In the genomic region with DNA sequence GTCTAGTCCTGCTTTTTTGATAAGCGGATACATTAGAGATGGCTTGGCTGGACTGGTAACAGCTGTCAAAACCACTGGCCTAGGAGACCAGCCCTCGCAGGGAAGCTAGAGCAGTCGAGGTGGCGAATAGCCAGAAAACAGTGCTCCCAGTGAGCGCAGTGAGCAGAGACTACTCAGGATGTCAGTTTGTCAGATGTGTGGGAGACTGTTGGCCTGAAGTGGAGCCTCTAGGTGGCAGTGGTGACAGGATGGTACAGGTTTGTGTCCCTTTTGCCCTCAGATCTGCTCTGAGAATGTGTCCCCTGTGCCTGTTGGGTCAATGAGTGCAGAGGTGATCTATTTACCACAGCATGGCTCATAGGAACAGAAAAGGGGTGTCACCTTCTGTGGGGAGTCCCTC, we compare ENCODE assay signal across 9 mouse cellular contexts. TPM values are rescaled to one million over a fixed set of nuclear protein-coding genes. Genes with fewer than 3 reads are reported as not detected.
DNase-seq lines count a peak whose midpoint lies in the region; ATAC-seq lines count a peak whose summit lies in the region.
"Had no signal": no experiment of that assay in that cellular context is flagged by ENCODE, and none has a peak within 500 bp of the region (broad histone marks: within the 10 kb centered on the region; RNA-seq: fewer than 3 reads in every experiment).

No protein-coding gene starts in this region.

- 77% methylated on average over 5 of the region's 5 CpGs for WGBS in hindbrain, embryonic 13.5 days
- WGBS in hindbrain, embryonic 10.5 days = 78% methylated on average over 5 of the region's 5 CpGs
- WGBS in midbrain, embryonic 13.5 days = 72% methylated on average over 5 of the region's 5 CpGs

- no peaks in the 10 kb centered on the region for H3K36me3 ChIP-seq in hindbrain, embryonic 13.5 days
- H3K36me3 ChIP-seq in hindbrain, embryonic 10.5 days = peaks cover 15% of the 10 kb centered on the region
- H3K36me3 ChIP-seq in midbrain, embryonic 13.5 days = no peaks in the 10 kb centered on the region

- H3K4me1 ChIP-seq in hindbrain, embryonic 13.5 days (replicated peaks) = peaks cover 29% of the 10 kb centered on the region
- H3K4me1 ChIP-seq in hindbrain, embryonic 10.5 days (replicated peaks) = peaks cover 35% of the 10 kb centered on the region
- H3K4me1 ChIP-seq in midbrain, embryonic 13.5 days (replicated peaks) = peaks cover 12% of the 10 kb centered on the region

- H3K9me3 ChIP-seq in hindbrain, embryonic 13.5 days = no peaks in the 10 kb centered on the region
- H3K9me3 ChIP-seq in hindbrain, embryonic 10.5 days = peaks cover 6% of the 10 kb centered on the region; the same call in 1 of the 2 replicates
- H3K9me3 ChIP-seq in midbrain, embryonic 13.5 days = no peaks in the 10 kb centered on the region
- H3K9me3 ChIP-seq: hindbrain, embryonic 12.5 days had no signal

- DNase-seq in hindbrain, embryonic 10.5 days (ENCODE audit: low spot score) = no peak
- DNase-seq in CD4-positive helper T cell, adult 2 months (ENCODE audit: low read depth, low spot score) = peak; percentile 39
- DNase-seq in ZHBTc4 (ENCODE audit: low read depth, low spot score) = peak; percentile 46
- DNase-seq in lung, postnatal 36 days = peak; percentile 25
- no peak for DNase-seq in ovary, postnatal 36 days (ENCODE audit: low spot score)

- no peak overlapping the region for H3K4me3 ChIP-seq in hindbrain, embryonic 13.5 days
- no peak overlapping the region for H3K4me3 ChIP-seq in hindbrain, embryonic 10.5 days
- no peak overlapping the region for H3K4me3 ChIP-seq in midbrain, embryonic 13.5 days (replicated peaks)
- H3K4me3 ChIP-seq: hindbrain, embryonic 12.5 days had no signal

- H3K9ac ChIP-seq in hindbrain, embryonic 13.5 days = no peak overlapping the region
- no peak overlapping the region for H3K9ac ChIP-seq in midbrain, embryonic 13.5 days (replicated peaks)
- H3K9ac ChIP-seq: hindbrain, embryonic 12.5 days had no signal

- no peak overlapping the region for H3K4me2 ChIP-seq in hindbrain, embryonic 13.5 days
- H3K4me2 ChIP-seq in midbrain, embryonic 13.5 days (replicated peaks) = no peak overlapping the region
- H3K4me2 ChIP-seq: hindbrain, embryonic 12.5 days had no signal

- peak overlapping the region; percentile 40; the same call in 1 of the 2 replicates for H3K27ac ChIP-seq in hindbrain, embryonic 13.5 days
- no peak overlapping the region for H3K27ac ChIP-seq in hindbrain, embryonic 10.5 days
- no peak overlapping the region for H3K27ac ChIP-seq in midbrain, embryonic 13.5 days
- H3K27ac ChIP-seq: hindbrain, embryonic 12.5 days had no signal

- H3K27me3 ChIP-seq in hindbrain, embryonic 13.5 days = no peaks in the 10 kb centered on the region
- H3K27me3 ChIP-seq in hindbrain, embryonic 10.5 days (ENCODE audit: insufficient read depth, poor library complexity, severe bottlenecking) = no peaks in the 10 kb centered on the region
- no peaks in the 10 kb centered on the region for H3K27me3 ChIP-seq in midbrain, embryonic 13.5 days
- H3K27me3 ChIP-seq: hindbrain, embryonic 12.5 days had no signal

- no peak; the same call in 1 of the 2 replicates for ATAC-seq in hindbrain, embryonic 13.5 days (ENCODE audit: low FRiP score)
- no peak for ATAC-seq in erythroid progenitor cell, adult 5-6 weeks (replicated peaks; ENCODE audit: low FRiP score, poor library complexity, severe bottlenecking)
- no peak for ATAC-seq in midbrain, embryonic 13.5 days

RNA-seq across cellular contexts. Expression of gene Fance, which starts 25.3 kb away (rescaled TPM):
- 21.9 and 24.2 TPM in 2 replicates for polyA plus RNA-seq in hindbrain, embryonic 13.5 days (2015; fragmentation: Nextera tagmentation; extraction: Ambion mirVana)
- 32.6 and 32.9 TPM in 2 replicates for polyA plus RNA-seq in hindbrain, embryonic 10.5 days (2016; fragmentation: Nextera tagmentation; extraction: Ambion mirVana)
- 9.7 and 10.5 TPM in 2 replicates for total RNA-seq in erythroid progenitor cell, adult 5-6 weeks (2015; ENCODE audit: low replicate concordance)
- 0.76 and 9.8 TPM in 2 replicates for total RNA-seq in erythroid progenitor cell, adult 5-6 weeks (2017; ENCODE audit: low replicate concordance)
- polyA plus RNA-seq in midbrain, embryonic 13.5 days (2015; fragmentation: Nextera tagmentation; extraction: Ambion mirVana) = 20.2 and 26.9 TPM in 2 replicates

RNA-seq across cellular contexts. Expression of gene Rpl10a, which starts 40.3 kb away (rescaled TPM):
- polyA plus RNA-seq in hindbrain, embryonic 13.5 days (2015; fragmentation: Nextera tagmentation; extraction: Ambion mirVana) = 336 and 366 TPM in 2 replicates
- 439 and 483 TPM in 2 replicates for polyA plus RNA-seq in hindbrain, embryonic 10.5 days (2016; fragmentation: Nextera tagmentation; extraction: Ambion mirVana)
- 515 and 750 TPM in 2 replicates for total RNA-seq in erythroid progenitor cell, adult 5-6 weeks (2015; ENCODE audit: low replicate concordance)
- 184 and 203 TPM in 2 replicates for total RNA-seq in erythroid progenitor cell, adult 5-6 weeks (2017; ENCODE audit: low replicate concordance)
- 382 and 387 TPM in 2 replicates for polyA plus RNA-seq in midbrain, embryonic 13.5 days (2015; fragmentation: Nextera tagmentation; extraction: Ambion mirVana)

RNA-seq across cellular contexts. Expression of gene Ppard, which starts 55.5 kb away (rescaled TPM):
- 1.5 and 2.1 TPM in 2 replicates for polyA plus RNA-seq in hindbrain, embryonic 13.5 days (2015; fragmentation: Nextera tagmentation; extraction: Ambion mirVana)
- polyA plus RNA-seq in hindbrain, embryonic 10.5 days (2016; fragmentation: Nextera tagmentation; extraction: Ambion mirVana) = 1.8 and 2.0 TPM in 2 replicates
- 2.9 and 4.0 TPM in 2 replicates for total RNA-seq in erythroid progenitor cell, adult 5-6 weeks (2015; ENCODE audit: low replicate concordance)
- total RNA-seq in erythroid progenitor cell, adult 5-6 weeks (2017; ENCODE audit: low replicate concordance) = 1.7 TPM in 1 of 2 replicates, not detected in the other
- polyA plus RNA-seq in midbrain, embryonic 13.5 days (2015; fragmentation: Nextera tagmentation; extraction: Ambion mirVana) = 0.84 and 1.4 TPM in 2 replicates

Comparison
In these comparisons a context has a peak if more than half of its experiments do, and no peak if none do; other contexts are left out.
1. DNase-seq: peak in CD4-positive helper T cell, adult 2 months (single experiment), ZHBTc4 (single experiment) and lung, postnatal 36 days (single experiment); none in hindbrain, embryonic 10.5 days (single experiment) and ovary, postnatal 36 days (single experiment).